Mouse (Mus musculus) cerebellum, adult 2 months (tissue): ENCODE measurements at regions not wholly inside any gene's neighbourhood (a gene's known extent, or its start where the extent isn't known, plus 50 kb on each side); places are given as distances from the start of the nearest gene placed in this dataset.

Source experiments
- CTCF ChIP-seq: fragments of 200-500 bp; IDR thresholded peaks from 2 replicates; pipeline ENCODE4 v1.5.1; 2011; ENCODE audit warnings: low read depth, mild to moderate bottlenecking, control low read depth, low read length, moderate library complexity, borderline replicate concordance; ENCODE audit not compliant: insufficient read depth
- POLR2A ChIP-seq: fragments of 200-500 bp; IDR thresholded peaks from 2 replicates; pipeline ENCODE4 v1.6.1; 2011; ENCODE audit warnings: low read length, control low read depth, borderline replicate concordance; ENCODE audit not compliant: insufficient read depth

GRCm38 (mm10) chr11:28709511-28709910, 125.4 kb upstream of the Ccdc85a start:
- TF ChIP-seq POLR2A (no peak), CTCF (no peak)
